Mouse (Mus musculus): ENCODE measurements around the gene Ccdc87. TPM values are rescaled to one million over a fixed set of nuclear protein-coding genes. Genes with fewer than 3 reads are reported as not detected.

The Ccdc87 gene
- polyA plus RNA-seq (2017; shearing (Covaris generic)) = under 1 TPM in 1 of 2 experiments, not detected in 1; 0.55 TPM

GRCm38 (mm10) chr19:4839149-4839548 is at the start of gene Ccdc87, which contains the start of gene Ccs:
Ccdc87 (plus strand) TSS chr19:4839366.
Ccs (minus strand) TSS chr19:4839332.

GRCm38 (mm10) chr19:4793831-4794422 is 45.2 kb upstream of the Ccdc87 start, which contains the start of gene Rbm4:
Rbm4 (minus strand) TSS chr19:4793901.

GRCm38 (mm10) chr19:4811063-4811908 is 27.9 kb upstream of the Ccdc87 start, which contains the start of the genes Gm21992 and Rbm14:
Gm21992 (minus strand) TSS chr19:4811612.
Rbm14 (minus strand) TSS chr19:4811634.

GRCm38 (mm10) chr19:4854552-4855469 is 15.6 kb downstream of the Ccdc87 start, which contains the start of gene Ctsf:
Ctsf (plus strand) TSS chr19:4855130.

GRCm38 (mm10) chr19:4877785-4878184 is 38.6 kb downstream of the Ccdc87 start, which contains the start of gene Actn3:
Actn3 (minus strand) TSS chr19:4877909.

GRCm38 (mm10) chr19:4878405-4879323 is 39.5 kb downstream of the Ccdc87 start, which contains the start of gene Zdhhc24:
Zdhhc24 (plus strand) TSS chr19:4878668.

Other genes with a start within 250 kb of the Ccdc87 start
- gene Lrfn4, start 223.7 kb upstream of the Ccdc87 start, polyA plus RNA-seq (2017; shearing (Covaris generic)) = 1 to 10 TPM in 1 of 2 experiments, under 1 TPM in 1; 0.60 to 1.4 TPM
- gene Rce1, start 213.7 kb upstream of the Ccdc87 start, polyA plus RNA-seq (2017; shearing (Covaris generic)) = 10 to 100 TPM; 65.2 to 76.6 TPM
- gene Gm960, start 140.7 kb upstream of the Ccdc87 start, polyA plus RNA-seq (2017; shearing (Covaris generic)) = 1 to 10 TPM; 1.8 to 4.5 TPM
- gene Sptbn2, start 128.2 kb upstream of the Ccdc87 start, polyA plus RNA-seq (2017; shearing (Covaris generic)) = under 1 TPM; 0.40 to 0.84 TPM
- 10 to 100 TPM; 40.8 to 47.0 TPM for gene Rbm4b, start 82.9 kb upstream of the Ccdc87 start, polyA plus RNA-seq (2017; shearing (Covaris generic))
- 10 to 100 TPM; 49.9 to 54.0 TPM for gene Rbm4, start 45.5 kb upstream of the Ccdc87 start, polyA plus RNA-seq (2017; shearing (Covaris generic))
- 10 to 100 TPM; 24.9 to 30.4 TPM for gene Gm21992, start 27.8 kb upstream of the Ccdc87 start, polyA plus RNA-seq (2017; shearing (Covaris generic))
- gene Rbm14, start 27.7 kb upstream of the Ccdc87 start, polyA plus RNA-seq (2017; shearing (Covaris generic)) = 10 to 100 TPM; 61.5 to 84.0 TPM
- 100 to 1,000 TPM in 1 of 2 experiments, 10 to 100 TPM in 1; 72.7 to 120 TPM for gene Ccs, start within 50 bp of the Ccdc87 start, polyA plus RNA-seq (2017; shearing (Covaris generic))
- 1 to 10 TPM; 4.1 to 6.0 TPM for gene Ctsf, start 15.8 kb downstream of the Ccdc87 start, polyA plus RNA-seq (2017; shearing (Covaris generic))
- gene Actn3, start 38.5 kb downstream of the Ccdc87 start, polyA plus RNA-seq (2017; shearing (Covaris generic)) = under 1 TPM in 1 of 2 experiments, not detected in 1; 0.11 TPM
- gene Zdhhc24, start 39.3 kb downstream of the Ccdc87 start, polyA plus RNA-seq (2017; shearing (Covaris generic)) = 1 to 10 TPM; 5.0 to 9.9 TPM
- gene Bbs1, start 67.3 kb downstream of the Ccdc87 start, polyA plus RNA-seq (2017; shearing (Covaris generic)) = 1 to 10 TPM in 1 of 2 experiments, under 1 TPM in 1; 0.71 to 3.0 TPM
- 100 to 1,000 TPM in 1 of 2 experiments, 10 to 100 TPM in 1; 93.7 to 123 TPM for gene Dpp3, start 88.9 kb downstream of the Ccdc87 start, polyA plus RNA-seq (2017; shearing (Covaris generic))
- gene Peli3, start 103.8 kb downstream of the Ccdc87 start, polyA plus RNA-seq (2017; shearing (Covaris generic)) = 1 to 10 TPM in 1 of 2 experiments, under 1 TPM in 1; 0.70 to 1.9 TPM
- 10 to 100 TPM; 60.3 to 63.9 TPM for gene Mrpl11, start 122.8 kb downstream of the Ccdc87 start, polyA plus RNA-seq (2017; shearing (Covaris generic))
- gene Npas4, start 150.9 kb downstream of the Ccdc87 start, polyA plus RNA-seq (2017; shearing (Covaris generic)) = 1 to 10 TPM; 1.3 to 1.7 TPM
- 1 to 10 TPM; 3.4 TPM for gene Slc29a2, start 184.5 kb downstream of the Ccdc87 start, polyA plus RNA-seq (2017; shearing (Covaris generic))
- 10 to 100 TPM; 13.6 to 15.6 TPM for gene B4gat1, start 199.5 kb downstream of the Ccdc87 start, polyA plus RNA-seq (2017; shearing (Covaris generic))
- 1 to 10 TPM; 2.4 to 8.5 TPM for gene AC124502.3, start 199.5 kb downstream of the Ccdc87 start, polyA plus RNA-seq (2017; shearing (Covaris generic))
- gene Brms1, start 202.0 kb downstream of the Ccdc87 start, polyA plus RNA-seq (2017; shearing (Covaris generic)) = 100 to 1,000 TPM; 103 to 106 TPM
- gene Rin1, start 211.1 kb downstream of the Ccdc87 start, polyA plus RNA-seq (2017; shearing (Covaris generic)) = under 1 TPM in 1 of 2 experiments, not detected in 1; 0.08 TPM
- not detected for gene Cd248, start 228.7 kb downstream of the Ccdc87 start, polyA plus RNA-seq (2017; shearing (Covaris generic))
- gene Tmem151a, start 246.2 kb downstream of the Ccdc87 start, polyA plus RNA-seq (2017; shearing (Covaris generic)) = under 1 TPM; 0.31 to 0.84 TPM
- gene Yif1a, start 249.2 kb downstream of the Ccdc87 start, polyA plus RNA-seq (2017; shearing (Covaris generic)) = 10 to 100 TPM; 59.7 to 66.6 TPM